Mouse (Mus musculus): ENCODE data around the gene Setdb1. TPM values are rescaled to one million over a fixed set of nuclear protein-coding genes. Genes with fewer than 3 reads are reported as not detected.

Setdb1 gene
- polyA plus RNA-seq, 1 experiment from 2014 or later, result 53.6 TPM

Other genes starting within 250 kb of the Setdb1 start
- 194 and 204 TPM in 2 replicates for gene Vps72, start 246.2 kb downstream of the Setdb1 start, polyA plus RNA-seq (2014; fragmentation: Nextera tagmentation; extraction: Ambion mirVana)
- gene Tmod4, start 232.7 kb downstream of the Setdb1 start, polyA plus RNA-seq (2014; fragmentation: Nextera tagmentation; extraction: Ambion mirVana), result 0.47 and 0.49 TPM in 2 replicates
- 86.6 and 102 TPM in 2 replicates for gene Scnm1, start 223.2 kb downstream of the Setdb1 start, polyA plus RNA-seq (2014; fragmentation: Nextera tagmentation; extraction: Ambion mirVana)
- gene Lysmd1, start 223.1 kb downstream of the Setdb1 start, polyA plus RNA-seq (2014; fragmentation: Nextera tagmentation; extraction: Ambion mirVana), result 31.7 and 34.7 TPM in 2 replicates
- 0.92 and 3.4 TPM in 2 replicates for gene Tnfaip8l2, start 214.8 kb downstream of the Setdb1 start, polyA plus RNA-seq (2014; fragmentation: Nextera tagmentation; extraction: Ambion mirVana)
- gene Sema6c, start 196.7 kb downstream of the Setdb1 start, polyA plus RNA-seq (2014; fragmentation: Nextera tagmentation; extraction: Ambion mirVana), result 39.0 and 44.4 TPM in 2 replicates
- 3.7 and 4.2 TPM in 2 replicates for gene Gabpb2, start 139.3 kb downstream of the Setdb1 start, polyA plus RNA-seq (2014; fragmentation: Nextera tagmentation; extraction: Ambion mirVana)
- 58.3 and 64.5 TPM in 2 replicates for gene Cdc42se1, start 128.5 kb downstream of the Setdb1 start, polyA plus RNA-seq (2014; fragmentation: Nextera tagmentation; extraction: Ambion mirVana)
- gene Mllt11, start 125.0 kb downstream of the Setdb1 start, polyA plus RNA-seq (2014; fragmentation: Nextera tagmentation; extraction: Ambion mirVana), result 545 and 586 TPM in 2 replicates
- gene Gm128, start 115.6 kb downstream of the Setdb1 start, polyA plus RNA-seq (2014; fragmentation: Nextera tagmentation; extraction: Ambion mirVana), result 0.11 and 0.15 TPM in 2 replicates
- not detected in 2 replicates for gene Bnipl, start 106.0 kb downstream of the Setdb1 start, polyA plus RNA-seq (2014; fragmentation: Nextera tagmentation; extraction: Ambion mirVana)
- 44.2 and 48.2 TPM in 2 replicates for gene Mindy1, start 75.9 kb downstream of the Setdb1 start, polyA plus RNA-seq (2014; fragmentation: Nextera tagmentation; extraction: Ambion mirVana)
- gene Prune1, start 75.1 kb downstream of the Setdb1 start, polyA plus RNA-seq (2014; fragmentation: Nextera tagmentation; extraction: Ambion mirVana), result 59.4 TPM in 2 replicates
- 0.45 and 0.55 TPM in 2 replicates for gene Anxa9, start 50.0 kb downstream of the Setdb1 start, polyA plus RNA-seq (2014; fragmentation: Nextera tagmentation; extraction: Ambion mirVana)
- 70.6 and 83.2 TPM in 2 replicates for gene Cers2, start 42.4 kb downstream of the Setdb1 start, polyA plus RNA-seq (2014; fragmentation: Nextera tagmentation; extraction: Ambion mirVana)
- gene 4930558C23Rik, start 45.6 kb upstream of the Setdb1 start, polyA plus RNA-seq (2014; fragmentation: Nextera tagmentation; extraction: Ambion mirVana), result not detected in 2 replicates
- gene Arnt, start 77.2 kb upstream of the Setdb1 start, polyA plus RNA-seq (2014; fragmentation: Nextera tagmentation; extraction: Ambion mirVana), result 8.1 and 16.0 TPM in 2 replicates
- 2.2 and 7.6 TPM in 2 replicates for gene Ctsk, start 142.1 kb upstream of the Setdb1 start, polyA plus RNA-seq (2014; fragmentation: Nextera tagmentation; extraction: Ambion mirVana)
- gene Ctss, start 169.6 kb upstream of the Setdb1 start, polyA plus RNA-seq (2014; fragmentation: Nextera tagmentation; extraction: Ambion mirVana), result 8.1 and 17.1 TPM in 2 replicates
- not detected in 2 replicates for gene Hormad1, start 202.5 kb upstream of the Setdb1 start, polyA plus RNA-seq (2014; fragmentation: Nextera tagmentation; extraction: Ambion mirVana)
- gene Golph3l, start 231.7 kb upstream of the Setdb1 start, polyA plus RNA-seq (2014; fragmentation: Nextera tagmentation; extraction: Ambion mirVana), result 34.0 and 36.9 TPM in 2 replicates